In the genomic region with DNA sequence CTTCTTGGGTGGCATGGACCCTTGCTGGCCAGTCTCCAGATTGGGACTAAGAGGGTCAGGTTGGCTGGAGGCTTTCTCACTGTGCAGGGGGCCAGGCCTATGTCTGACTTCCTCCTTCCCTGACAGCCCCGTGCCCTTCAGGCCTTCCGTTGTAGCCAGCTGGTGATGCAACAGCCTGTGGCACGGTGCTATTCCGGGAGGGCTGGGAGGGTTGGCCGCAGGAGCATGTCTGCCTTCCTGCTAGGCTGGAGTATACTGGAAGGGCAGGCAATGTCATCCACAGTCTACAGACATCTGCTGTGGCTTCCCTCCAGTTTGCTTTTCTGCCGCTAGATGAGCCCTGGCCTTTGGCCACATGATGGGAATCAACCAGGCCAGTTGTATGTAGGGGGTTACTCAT, we compare ENCODE assay signal across 10 mouse cellular contexts. TPM values are rescaled to one million over a fixed set of nuclear protein-coding genes. Genes with fewer than 3 reads are reported as not detected.
DNase-seq lines count a peak whose midpoint lies in the region; ATAC-seq lines count a peak whose summit lies in the region.
"Had no signal": no experiment of that assay in that cellular context is flagged by ENCODE, and none has a peak within 500 bp of the region (broad histone marks: within the 10 kb centered on the region; RNA-seq: fewer than 3 reads in every experiment).

No protein-coding gene starts in this region.

- no peak overlapping the region for H3K9ac ChIP-seq in hindbrain, embryonic 11.5 days (ENCODE audit: low read depth, low read length)
- H3K9ac ChIP-seq: hindbrain, embryonic 13.5 days had no signal

- H3K36me3 ChIP-seq in hindbrain, embryonic 11.5 days (ENCODE audit: control insufficient read depth, insufficient read depth, low read length): 0 out of 2 replicates have a peak, but pooled peaks cover 5% of the 10 kb centered on the region

- H3K9me3 ChIP-seq in hindbrain, embryonic 11.5 days (ENCODE audit: control insufficient read depth, low read length): no peaks in the 10 kb centered on the region
- H3K9me3 ChIP-seq: hindbrain, embryonic 13.5 days had no signal

- no peaks in the 10 kb centered on the region for H3K27me3 ChIP-seq in hindbrain, embryonic 11.5 days (ENCODE audit: control insufficient read depth, insufficient read depth, low read length)
- H3K27me3 ChIP-seq: hindbrain, embryonic 13.5 days had no signal

- peak; percentile 46 for DNase-seq in gastrocnemius, adult 18-20 months (ENCODE audit: low spot score)
- no peak for DNase-seq in gastrocnemius, postnatal 36 days
- peak; percentile 82 for DNase-seq in 416B (ENCODE audit: low read depth)
- DNase-seq in gastrocnemius, postnatal 14 days: peak; percentile 60
- peak; percentile 55 for DNase-seq in lung, postnatal 10 days
- no peak for DNase-seq in testis, postnatal 14 days (ENCODE audit: low spot score)
- no peak for DNase-seq in kidney, adult 9 months
- DNase-seq in hindbrain, embryonic 11.5 days (ENCODE audit: low spot score): no peak

- no peak for ATAC-seq in hindbrain, embryonic 11.5 days (ENCODE audit: low FRiP score)
- ATAC-seq: forebrain, embryonic 16.5 days had no signal

- H3K4me3 ChIP-seq in hindbrain, embryonic 11.5 days (ENCODE audit: low read depth, low read length): no peak overlapping the region
- H3K4me3 ChIP-seq: hindbrain, embryonic 13.5 days had no signal

- intact Hi-C loops in gastrocnemius, postnatal 36 days (cut with DNase I): no loop called here
- intact Hi-C loops in gastrocnemius, postnatal 14 days (cut with DNase I; ENCODE audit: low total_unique reads): no loop called here

- no peak overlapping the region for H3K4me2 ChIP-seq in hindbrain, embryonic 11.5 days (replicated peaks; ENCODE audit: low read depth, low read length)
- H3K4me2 ChIP-seq: hindbrain, embryonic 13.5 days had no signal

- H3K4me1 ChIP-seq in hindbrain, embryonic 11.5 days (replicated peaks; ENCODE audit: control insufficient read depth, insufficient read depth, low read length): no peaks in the 10 kb centered on the region

- WGBS in hindbrain, embryonic 11.5 days: 89% methylated on average over 6 of the region's 6 CpGs

- no peak overlapping the region for H3K27ac ChIP-seq in hindbrain, embryonic 11.5 days (ENCODE audit: low read depth, low read length)
- H3K27ac ChIP-seq: hindbrain, embryonic 13.5 days had no signal

RNA-seq across cellular contexts. Expression of a gene that starts 0.7 kb away (rescaled TPM):
- under 1 TPM; 0.47 to 0.82 TPM for total RNA-seq in gastrocnemius, adult 18-20 months (2021)
- under 1 TPM; 0.44 to 0.82 TPM for total RNA-seq in gastrocnemius, postnatal 36 days (2021)
- total RNA-seq in gastrocnemius, postnatal 14 days (2021): 1 to 10 TPM in 1 of 2 experiments, under 1 TPM in 1; 0.71 to 1.1 TPM
- polyA plus RNA-seq in hindbrain, embryonic 11.5 days (2014; fragmentation: Nextera tagmentation; extraction: Ambion mirVana): 0.21 and 0.36 TPM in 2 replicates

RNA-seq across cellular contexts. Expression of a gene that starts 8.1 kb away (rescaled TPM):
- 10 to 100 TPM; 21.3 to 23.0 TPM for total RNA-seq in gastrocnemius, adult 18-20 months (2021)
- 10 to 100 TPM; 18.2 to 19.5 TPM for total RNA-seq in gastrocnemius, postnatal 36 days (2021)
- 10 to 100 TPM; 17.0 to 17.6 TPM for total RNA-seq in gastrocnemius, postnatal 14 days (2021)
- polyA plus RNA-seq in hindbrain, embryonic 11.5 days (2014; fragmentation: Nextera tagmentation; extraction: Ambion mirVana): 27.3 and 29.6 TPM in 2 replicates

RNA-seq across cellular contexts. Expression of a gene that starts 20.5 kb away (rescaled TPM):
- 1 to 10 TPM; 4.2 to 6.5 TPM for total RNA-seq in gastrocnemius, adult 18-20 months (2021)
- 1 to 10 TPM; 3.7 to 9.0 TPM for total RNA-seq in gastrocnemius, postnatal 36 days (2021)
- total RNA-seq in gastrocnemius, postnatal 14 days (2021): 1 to 10 TPM; 6.2 to 7.2 TPM
- 22.1 and 23.6 TPM in 2 replicates for polyA plus RNA-seq in hindbrain, embryonic 11.5 days (2014; fragmentation: Nextera tagmentation; extraction: Ambion mirVana)

RNA-seq across cellular contexts. Expression of a gene that starts 29.1 kb away (rescaled TPM):
- 10 to 100 TPM; 24.3 to 25.6 TPM for total RNA-seq in gastrocnemius, adult 18-20 months (2021)
- total RNA-seq in gastrocnemius, postnatal 36 days (2021): 10 to 100 TPM; 22.5 to 24.0 TPM
- 10 to 100 TPM; 24.5 to 24.9 TPM for total RNA-seq in gastrocnemius, postnatal 14 days (2021)
- 133 and 140 TPM in 2 replicates for polyA plus RNA-seq in hindbrain, embryonic 11.5 days (2014; fragmentation: Nextera tagmentation; extraction: Ambion mirVana)

RNA-seq across cellular contexts. Expression of a gene that starts 29.2 kb away (rescaled TPM):
- 100 to 1,000 TPM; 131 to 133 TPM for total RNA-seq in gastrocnemius, adult 18-20 months (2021)
- total RNA-seq in gastrocnemius, postnatal 36 days (2021): 100 to 1,000 TPM; 137 TPM
- total RNA-seq in gastrocnemius, postnatal 14 days (2021): 100 to 1,000 TPM; 125 to 136 TPM
- polyA plus RNA-seq in hindbrain, embryonic 11.5 days (2014; fragmentation: Nextera tagmentation; extraction: Ambion mirVana): 94.4 and 108 TPM in 2 replicates

Comparison
In these comparisons a context has a peak if more than half of its experiments do, and no peak if none do; other contexts are left out.
1. DNase-seq: peak in gastrocnemius, adult 18-20 months (single experiment), 416B (single experiment), gastrocnemius, postnatal 14 days (single experiment) and lung, postnatal 10 days (single experiment); none in gastrocnemius, postnatal 36 days (0 of 2), testis, postnatal 14 days (single experiment), kidney, adult 9 months (single experiment) and hindbrain, embryonic 11.5 days (single experiment).